Mouse (Mus musculus) testis, adult 2 months (tissue): ENCODE results near the gene Smyd2.

ENCODE experiments used
- CTCF ChIP-seq: fragments of 200-500 bp; IDR thresholded peaks from 2 replicates; pipeline ENCODE4 v1.5.1; 2012; ENCODE audit warnings: low read depth, mild to moderate bottlenecking, inconsistent platforms, low read length, moderate library complexity; ENCODE audit not compliant: control insufficient read depth, insufficient read depth, insufficient replicate concordance
- POLR2A ChIP-seq: fragments of 200-500 bp; IDR thresholded peaks from 2 replicates; pipeline ENCODE4 v1.6.1; 2012; ENCODE audit warnings: low read depth, mild to moderate bottlenecking, inconsistent platforms, low read length, moderate library complexity; ENCODE audit not compliant: control insufficient read depth

- TF ChIP-seq POLR2A, result no peak
- no peak for TF ChIP-seq CTCF
These were observed 61.2 kb downstream of the Smyd2 start for GRCm38 (mm10) chr1:189860942-189861315.
